In the genomic region with DNA sequence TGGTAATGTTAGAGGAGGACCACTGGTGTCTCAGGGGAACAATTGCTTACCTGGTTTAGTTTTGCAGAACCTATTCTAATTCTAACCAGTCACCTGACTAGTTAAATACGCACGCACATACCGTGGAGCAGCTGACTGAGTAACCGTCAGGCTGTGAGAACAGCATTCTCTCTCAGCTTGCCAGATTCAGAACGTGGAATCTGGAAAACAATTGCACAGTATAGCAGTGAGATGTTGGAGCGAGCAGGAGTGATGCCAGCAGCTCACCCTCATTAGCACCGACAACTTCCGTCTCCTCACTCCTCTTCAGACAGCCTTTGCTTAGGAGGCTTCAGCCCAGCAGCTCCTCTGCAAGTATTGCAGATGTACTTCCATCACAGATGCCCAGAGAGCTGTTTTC, we compare ENCODE assay signal across 16 mouse cellular contexts. TPM values are rescaled to one million over a fixed set of nuclear protein-coding genes. Genes with fewer than 3 reads are reported as not detected.
DNase-seq lines count a peak whose midpoint lies in the region; ATAC-seq and TF ChIP-seq lines count a peak whose summit lies in the region.
"Had no signal": no experiment of that assay in that cellular context is flagged by ENCODE, and none has a peak within 500 bp of the region (broad histone marks: within the 10 kb centered on the region; RNA-seq: fewer than 3 reads in every experiment).

No protein-coding gene starts in this region.

- no peak overlapping the region for H3K4me3 ChIP-seq in hindbrain, embryonic 14.5 days (replicated peaks; ENCODE audit: low read length)
- H3K4me3 ChIP-seq in hindbrain, embryonic 12.5 days, result no peak overlapping the region
- no peak overlapping the region for H3K4me3 ChIP-seq in midbrain, embryonic 15.5 days
- H3K4me3 ChIP-seq in midbrain, embryonic 10.5 days, result no peak overlapping the region
- no peak overlapping the region for H3K4me3 ChIP-seq in hindbrain, postnatal 0 days (ENCODE audit: low read length)
- H3K4me3 ChIP-seq: erythroblast, embryonic 14.5 days; heart, adult 2 months; intestine, embryonic 15.5 days had no signal

- ATAC-seq in hindbrain, embryonic 14.5 days (ENCODE audit: low FRiP score), result no peak
- no peak for ATAC-seq in hindbrain, embryonic 12.5 days (ENCODE audit: low FRiP score)
- ATAC-seq in midbrain, embryonic 15.5 days (replicated peaks), result no peak
- no peak for ATAC-seq in hindbrain, postnatal 0 days
- ATAC-seq: intestine, embryonic 15.5 days had no signal

- TF ChIP-seq CTCF in hindbrain, postnatal 0 days (IDR thresholded peaks at IDR 0.05; ENCODE audit: low read depth), result no peak

- no peak overlapping the region for H3K9ac ChIP-seq in hindbrain, embryonic 14.5 days
- no peak overlapping the region for H3K9ac ChIP-seq in hindbrain, embryonic 12.5 days
- no peak overlapping the region for H3K9ac ChIP-seq in midbrain, embryonic 15.5 days
- H3K9ac ChIP-seq in hindbrain, postnatal 0 days (replicated peaks; ENCODE audit: low read length), result no peak overlapping the region
- H3K9ac ChIP-seq: intestine, embryonic 15.5 days; lung, embryonic 14.5 days had no signal

- peak overlapping the region; percentile 21; the same call in 1 of the 2 replicates for H3K4me2 ChIP-seq in hindbrain, embryonic 14.5 days (replicated peaks)
- no peak overlapping the region for H3K4me2 ChIP-seq in hindbrain, embryonic 12.5 days (replicated peaks)
- H3K4me2 ChIP-seq in midbrain, embryonic 15.5 days, result 0 out of 2 replicates have a peak overlapping the region, but pooled peaks have one; percentile 9
- peak overlapping the region; percentile 93; the same call in 1 of the 2 replicates for H3K4me2 ChIP-seq in hindbrain, postnatal 0 days (ENCODE audit: low read depth, low read length)
- H3K4me2 ChIP-seq: intestine, embryonic 15.5 days had no signal

- H3K4me1 ChIP-seq in hindbrain, embryonic 14.5 days (replicated peaks; ENCODE audit: control insufficient read depth, insufficient read depth, low read length), result peaks cover 20% of the 10 kb centered on the region
- H3K4me1 ChIP-seq in hindbrain, embryonic 12.5 days, result peaks cover 25% of the 10 kb centered on the region
- peaks cover 34% of the 10 kb centered on the region for H3K4me1 ChIP-seq in midbrain, embryonic 15.5 days
- H3K4me1 ChIP-seq in midbrain, embryonic 10.5 days, result peaks cover 30% of the 10 kb centered on the region
- H3K4me1 ChIP-seq in hindbrain, postnatal 0 days (ENCODE audit: insufficient read depth, low read length), result peaks cover 20% of the 10 kb centered on the region

- no peak overlapping the region for H3K27ac ChIP-seq in hindbrain, embryonic 14.5 days
- no peak overlapping the region for H3K27ac ChIP-seq in hindbrain, embryonic 12.5 days
- H3K27ac ChIP-seq in midbrain, embryonic 15.5 days, result no peak overlapping the region
- no peak overlapping the region for H3K27ac ChIP-seq in midbrain, embryonic 10.5 days (replicated peaks)
- no peak overlapping the region for H3K27ac ChIP-seq in hindbrain, postnatal 0 days
- H3K27ac ChIP-seq: heart, adult 2 months; intestine, embryonic 15.5 days had no signal

- H3K27me3 ChIP-seq in hindbrain, embryonic 14.5 days (ENCODE audit: control insufficient read depth, insufficient read depth, low read length), result no peaks in the 10 kb centered on the region
- no peaks in the 10 kb centered on the region for H3K27me3 ChIP-seq in hindbrain, embryonic 12.5 days
- no peaks in the 10 kb centered on the region for H3K27me3 ChIP-seq in midbrain, embryonic 15.5 days (replicated peaks)
- H3K27me3 ChIP-seq in midbrain, embryonic 10.5 days (ENCODE audit: low read depth, poor library complexity, severe bottlenecking), result no peaks in the 10 kb centered on the region
- H3K27me3 ChIP-seq in hindbrain, postnatal 0 days (ENCODE audit: insufficient read depth, low read length), result no peaks in the 10 kb centered on the region
- H3K27me3 ChIP-seq: intestine, embryonic 15.5 days had no signal

- H3K36me3 ChIP-seq in hindbrain, embryonic 14.5 days (replicated peaks; ENCODE audit: control insufficient read depth, insufficient read depth), result no peaks in the 10 kb centered on the region
- H3K36me3 ChIP-seq in hindbrain, embryonic 12.5 days, result no peaks in the 10 kb centered on the region
- no peaks in the 10 kb centered on the region for H3K36me3 ChIP-seq in midbrain, embryonic 15.5 days (replicated peaks)
- 0 out of 2 replicates have a peak, but pooled peaks cover 3% of the 10 kb centered on the region for H3K36me3 ChIP-seq in midbrain, embryonic 10.5 days
- no peaks in the 10 kb centered on the region for H3K36me3 ChIP-seq in hindbrain, postnatal 0 days (ENCODE audit: insufficient read depth, low read length)
- H3K36me3 ChIP-seq: intestine, embryonic 15.5 days had no signal

- peak; percentile 24 for DNase-seq in cerebellum, adult 9-11 months
- no peak for DNase-seq in cerebellum, adult 11 months
- DNase-seq in hindbrain, embryonic 14.5 days (ENCODE audit: low spot score), result no peak
- DNase-seq in midbrain, embryonic 10.5 days (ENCODE audit: low spot score), result no peak
- no peak for DNase-seq in hindbrain, postnatal 0 days (ENCODE audit: low spot score)
- DNase-seq in testis, postnatal 10 days (ENCODE audit: low spot score), result no peak
- DNase-seq: adrenal gland, postnatal 25 days; embryo, embryonic 11 days; heart, adult 2 months; lung, embryonic 14.5 days; spleen, adult 18-20 months; thymus, postnatal 36 days had no signal

- 61% methylated on average over 8 of the region's 8 CpGs for WGBS in hindbrain, embryonic 14.5 days
- 76% methylated on average over 8 of the region's 8 CpGs for WGBS in hindbrain, embryonic 12.5 days
- WGBS in midbrain, embryonic 15.5 days, result 58% methylated on average over 8 of the region's 8 CpGs
- 77% methylated on average over 8 of the region's 8 CpGs for WGBS in midbrain, embryonic 10.5 days
- 42% methylated on average over 8 of the region's 8 CpGs for WGBS in hindbrain, postnatal 0 days

- no peaks in the 10 kb centered on the region for H3K9me3 ChIP-seq in hindbrain, embryonic 14.5 days (ENCODE audit: control insufficient read depth, low read length)
- no peaks in the 10 kb centered on the region for H3K9me3 ChIP-seq in hindbrain, embryonic 12.5 days (replicated peaks)
- no peaks in the 10 kb centered on the region for H3K9me3 ChIP-seq in midbrain, embryonic 15.5 days
- H3K9me3 ChIP-seq in midbrain, embryonic 10.5 days (replicated peaks), result no peaks in the 10 kb centered on the region
- no peaks in the 10 kb centered on the region for H3K9me3 ChIP-seq in hindbrain, postnatal 0 days (ENCODE audit: low read length)
- H3K9me3 ChIP-seq: intestine, embryonic 15.5 days had no signal

RNA-seq across cellular contexts. Expression of gene Zfp652, which starts 3.7 kb away (rescaled TPM):
- polyA plus RNA-seq in hindbrain, embryonic 14.5 days (2014; fragmentation: Nextera tagmentation; extraction: Ambion mirVana), result 10.9 and 12.8 TPM in 2 replicates
- polyA plus RNA-seq in hindbrain, embryonic 12.5 days (2016; fragmentation: Nextera tagmentation; extraction: Ambion mirVana), result 30.5 and 31.1 TPM in 2 replicates
- 28.4 and 28.9 TPM in 2 replicates for polyA plus RNA-seq in midbrain, embryonic 15.5 days (2015; fragmentation: Nextera tagmentation; extraction: Ambion mirVana)
- polyA plus RNA-seq in midbrain, embryonic 10.5 days (2016; fragmentation: Nextera tagmentation; extraction: Ambion mirVana), result 13.7 and 17.8 TPM in 2 replicates
- total RNA-seq in hindbrain, postnatal 0 days (2014; rRNA removed), result 23.0 and 28.8 TPM in 2 replicates
- polyA plus RNA-seq in hindbrain, postnatal 0 days (2015; fragmentation: Nextera tagmentation; extraction: Ambion mirVana), result 14.7 and 15.2 TPM in 2 replicates

RNA-seq across cellular contexts. Expression of gene B130006D01Rik, which starts 7.3 kb away (rescaled TPM):
- polyA plus RNA-seq in hindbrain, embryonic 14.5 days (2014; fragmentation: Nextera tagmentation; extraction: Ambion mirVana), result 0.83 and 1.6 TPM in 2 replicates
- polyA plus RNA-seq in hindbrain, embryonic 12.5 days (2016; fragmentation: Nextera tagmentation; extraction: Ambion mirVana), result 1.4 and 1.8 TPM in 2 replicates
- polyA plus RNA-seq in midbrain, embryonic 15.5 days (2015; fragmentation: Nextera tagmentation; extraction: Ambion mirVana), result 1.1 and 1.7 TPM in 2 replicates
- polyA plus RNA-seq in midbrain, embryonic 10.5 days (2016; fragmentation: Nextera tagmentation; extraction: Ambion mirVana), result 0.93 and 1.4 TPM in 2 replicates
- 1.8 and 2.0 TPM in 2 replicates for total RNA-seq in hindbrain, postnatal 0 days (2014; rRNA removed)
- polyA plus RNA-seq in hindbrain, postnatal 0 days (2015; fragmentation: Nextera tagmentation; extraction: Ambion mirVana), result 0.77 and 0.88 TPM in 2 replicates
- polyA plus RNA-seq: erythroblast, embryonic 14.5 days had no signal

RNA-seq across cellular contexts. Expression of gene Phb, which starts 49.4 kb away (rescaled TPM):
- 200 and 220 TPM in 2 replicates for polyA plus RNA-seq in hindbrain, embryonic 14.5 days (2014; fragmentation: Nextera tagmentation; extraction: Ambion mirVana)
- polyA plus RNA-seq in hindbrain, embryonic 12.5 days (2016; fragmentation: Nextera tagmentation; extraction: Ambion mirVana), result 186 and 188 TPM in 2 replicates
- polyA plus RNA-seq in midbrain, embryonic 15.5 days (2015; fragmentation: Nextera tagmentation; extraction: Ambion mirVana), result 166 and 185 TPM in 2 replicates
- polyA plus RNA-seq in midbrain, embryonic 10.5 days (2016; fragmentation: Nextera tagmentation; extraction: Ambion mirVana), result 227 and 251 TPM in 2 replicates
- 143 and 156 TPM in 2 replicates for total RNA-seq in hindbrain, postnatal 0 days (2014; rRNA removed)
- 197 and 214 TPM in 2 replicates for polyA plus RNA-seq in hindbrain, postnatal 0 days (2015; fragmentation: Nextera tagmentation; extraction: Ambion mirVana)
